Mouse (Mus musculus) heart, embryonic 12.5 days (tissue): ENCODE results near the gene Cped1. TPM values are rescaled to one million over a fixed set of nuclear protein-coding genes. Genes with fewer than 3 reads are reported as not detected.
"Not testable (repeated sequence)": the region's sequence is repeated elsewhere in the genome, so short reads cannot be mapped to it uniquely, and the experiment has no call there.

Source experiments
- ATAC-seq: fragments of 200-750 bp; cut with Nextera tagmentation; 2 replicates; pipeline ENCODE4 v1.8.0; 2017; ENCODE audit warnings: moderate TSS enrichment, moderate library complexity; ENCODE audit not compliant: insufficient number of reproducible peaks, low FRiP score
- H3K27ac ChIP-seq: fragments of 300-500 bp; sonication (generic); 2 replicates; pipeline ENCODE4 v1.5.1; 2016; ENCODE audit warnings: mild to moderate bottlenecking, moderate library complexity; ENCODE audit not compliant: poor library complexity, severe bottlenecking
- H3K27me3 ChIP-seq: fragments of 300-500 bp; sonication (generic); replicated peaks from 2 replicates; pipeline ENCODE4 v1.6.1; 2016; ENCODE audit warnings: mild to moderate bottlenecking, moderate library complexity
- H3K36me3 ChIP-seq: fragments of 300-500 bp; sonication (generic); 2 replicates; pipeline ENCODE4 v1.6.1; 2016; ENCODE audit warnings: mild to moderate bottlenecking, moderate library complexity
- H3K4me1 ChIP-seq: fragments of 300-500 bp; sonication (generic); replicated peaks from 2 replicates; pipeline ENCODE4 v1.6.1; 2016; ENCODE audit warnings: mild to moderate bottlenecking
- H3K4me2 ChIP-seq: fragments of 300-500 bp; sonication (generic); 2 replicates; pipeline ENCODE4 v1.6.1; 2016; ENCODE audit warnings: mild to moderate bottlenecking, moderate library complexity
- H3K4me3 ChIP-seq: fragments of 300-500 bp; sonication (generic); 2 replicates; pipeline ENCODE4 v1.5.1; 2016; ENCODE audit warnings: mild to moderate bottlenecking
- H3K9ac ChIP-seq: fragments of 300-500 bp; sonication (generic); 2 replicates; pipeline ENCODE4 v1.6.1; 2016; ENCODE audit warnings: mild to moderate bottlenecking, moderate library complexity
- H3K9me3 ChIP-seq: fragments of 300-500 bp; sonication (generic); replicated peaks from 2 replicates; pipeline ENCODE4 v1.6.1; 2016; ENCODE audit warnings: mild to moderate bottlenecking, moderate library complexity
- WGBS: fragments of 180-500 bp; shearing (Covaris S2); methylation state at CpG from one replicate; pipeline ENCODE4 v1.1.7; 2016; 5-methylcytosine and 5-hydroxymethylcytosine counted together
- polyA plus RNA-seq: library from polyadenylated mRNA; unstranded; fragments of >200 nt; fragmentation: Nextera tagmentation; extraction: Ambion mirVana; gene quantifications from 2 replicates; pipeline ENCODE4 v1.2.1, GENCODE M21; 2016

The Cped1 gene
- polyA plus RNA-seq, 1 experiment from 2014 or later: 5.2 TPM

- no peak overlapping the region for H3K9ac ChIP-seq
- H3K4me2 ChIP-seq: no peak overlapping the region
- H3K27ac ChIP-seq: no peak overlapping the region
- ATAC-seq: no peak
- H3K4me3 ChIP-seq: no peak overlapping the region
- peaks cover 5% of the 10 kb centered on the region for H3K4me1 ChIP-seq
- WGBS: 78% methylated on average over 9 of the region's 9 CpGs
- no peaks in the 10 kb centered on the region for H3K27me3 ChIP-seq
- H3K36me3 ChIP-seq: no peaks in the 10 kb centered on the region
- H3K9me3 ChIP-seq: no peaks in the 10 kb centered on the region
Observed at GRCm38 (mm10) chr6:22026761-22027594, 41.3 kb downstream of the Cped1 start.

- Histone ChIP-seq H3K36me3 (no peaks in the 10 kb centered on the region), H3K9me3 (no peaks in the 10 kb centered on the region), H3K9ac (no peak overlapping the region), H3K4me3 (no peak overlapping the region), H3K27ac (no peak overlapping the region), H3K4me2 (no peak overlapping the region), H3K4me1 (peaks cover 5% of the 10 kb centered on the region), H3K27me3 (no peaks in the 10 kb centered on the region)
- no peak for ATAC-seq
- WGBS: 83% methylated on average over 2 of the region's 2 CpGs
Observed at GRCm38 (mm10) chr6:22027854-22028253, 42.1 kb downstream of the Cped1 start.

GRCm38 (mm10) chr6:22030381-22030780, 44.7 kb downstream of the Cped1 start:
- H3K9me3 ChIP-seq: no peaks in the 10 kb centered on the region
- no peak overlapping the region for H3K4me3 ChIP-seq
- H3K4me2 ChIP-seq: no peak overlapping the region
- no peaks in the 10 kb centered on the region for H3K36me3 ChIP-seq
- H3K27me3 ChIP-seq: no peaks in the 10 kb centered on the region
- H3K27ac ChIP-seq: no peak overlapping the region
- H3K9ac ChIP-seq: no peak overlapping the region
- H3K4me1 ChIP-seq: peaks cover 6% of the 10 kb centered on the region
- 59% methylated on average over 7 of the region's 7 CpGs for WGBS
- ATAC-seq: no peak

- no peaks in the 10 kb centered on the region for H3K27me3 ChIP-seq
- no peak overlapping the region for H3K4me2 ChIP-seq
- no peak overlapping the region for H3K9ac ChIP-seq
- 79% methylated on average over 4 of the region's 4 CpGs for WGBS
- no peak overlapping the region for H3K4me3 ChIP-seq
- H3K4me1 ChIP-seq: peaks cover 12% of the 10 kb centered on the region; the same call in 1 of the 2 replicates
- H3K9me3 ChIP-seq: no peaks in the 10 kb centered on the region
- no peak for ATAC-seq
- H3K27ac ChIP-seq: no peak overlapping the region
- H3K36me3 ChIP-seq: no peaks in the 10 kb centered on the region
Observed at GRCm38 (mm10) chr6:22033188-22033587, 47.5 kb downstream of the Cped1 start.

- Histone ChIP-seq H3K4me3 (no peak overlapping the region), H3K4me2 (no peak overlapping the region), H3K27ac (no peak overlapping the region), H3K9ac (no peak overlapping the region), H3K36me3 (no peaks in the 10 kb centered on the region), H3K9me3 (no peaks in the 10 kb centered on the region), H3K27me3 (no peaks in the 10 kb centered on the region), H3K4me1 (peaks cover 12% of the 10 kb centered on the region; the same call in 1 of the 2 replicates)
- WGBS: 60% methylated on average over 6 of the region's 6 CpGs
- ATAC-seq: no peak
Observed at GRCm38 (mm10) chr6:22035408-22035807, 49.7 kb downstream of the Cped1 start.

- Histone ChIP-seq H3K4me3 (no peak overlapping the region), H3K27me3 (no peaks in the 10 kb centered on the region), H3K27ac (no peak overlapping the region), H3K4me2 (no peak overlapping the region), H3K9ac (no peak overlapping the region), H3K4me1 (peaks cover 12% of the 10 kb centered on the region; the same call in 1 of the 2 replicates), H3K36me3 (no peaks in the 10 kb centered on the region), H3K9me3 (no peaks in the 10 kb centered on the region)
- whole genome bisulfite sequencing: 72% methylated on average over 3 of the region's 3 CpGs
- ATAC-seq: no peak
Observed at GRCm38 (mm10) chr6:22035895-22036294, 50.2 kb downstream of the Cped1 start.

- Histone ChIP-seq H3K27ac (no peak overlapping the region), H3K36me3 (no peaks in the 10 kb centered on the region), H3K4me2 (no peak overlapping the region), H3K4me1 (peaks cover 12% of the 10 kb centered on the region; the same call in 1 of the 2 replicates), H3K27me3 (no peaks in the 10 kb centered on the region), H3K4me3 (no peak overlapping the region), H3K9me3 (no peaks in the 10 kb centered on the region), H3K9ac (no peak overlapping the region)
- ATAC-seq: no peak
- WGBS: 75% methylated on average over 8 of the region's 8 CpGs
Observed at GRCm38 (mm10) chr6:22036396-22036795, 50.7 kb downstream of the Cped1 start.

GRCm38 (mm10) chr6:22036911-22037310, 51.2 kb downstream of the Cped1 start:
- no peak overlapping the region for H3K4me2 ChIP-seq
- WGBS: 24% methylated on average over 1 of the region's 1 CpGs
- H3K9ac ChIP-seq: no peak overlapping the region
- H3K36me3 ChIP-seq: no peaks in the 10 kb centered on the region
- no peaks in the 10 kb centered on the region for H3K9me3 ChIP-seq
- H3K27ac ChIP-seq: no peak overlapping the region
- H3K4me1 ChIP-seq: peaks cover 12% of the 10 kb centered on the region; the same call in 1 of the 2 replicates
- no peaks in the 10 kb centered on the region for H3K27me3 ChIP-seq
- ATAC-seq: no peak
- no peak overlapping the region for H3K4me3 ChIP-seq

GRCm38 (mm10) chr6:22037441-22038050, 51.8 kb downstream of the Cped1 start:
- Histone ChIP-seq H3K4me3 (no peak overlapping the region), H3K9me3 (no peaks in the 10 kb centered on the region), H3K36me3 (no peaks in the 10 kb centered on the region), H3K27me3 (no peaks in the 10 kb centered on the region), H3K9ac (no peak overlapping the region), H3K4me2 (no peak overlapping the region), H3K27ac (no peak overlapping the region), H3K4me1 (peaks cover 12% of the 10 kb centered on the region; the same call in 1 of the 2 replicates)
- WGBS: 38% methylated on average over 4 of the region's 4 CpGs
- no peak for ATAC-seq

- 57% methylated on average over 7 of the region's 7 CpGs for WGBS
- not testable (repeated sequence) for H3K27me3 ChIP-seq, H3K4me3 ChIP-seq
Observed at GRCm38 (mm10) chr6:22039666-22040065, 54.0 kb downstream of the Cped1 start.

GRCm38 (mm10) chr6:22044880-22045605, 59.3 kb downstream of the Cped1 start:
- ATAC-seq: peak; percentile 33; the same call in 1 of the 2 replicates
- Histone ChIP-seq H3K9me3 (no peaks in the 10 kb centered on the region), H3K36me3 (no peaks in the 10 kb centered on the region), H3K9ac (no peak overlapping the region), H3K4me2 (no peak overlapping the region), H3K27me3 (no peaks in the 10 kb centered on the region), H3K4me1 (peaks cover 6% of the 10 kb centered on the region; the same call in 1 of the 2 replicates), H3K27ac (peak overlapping the region; percentile 51), H3K4me3 (no peak overlapping the region)
- 55% methylated on average over 9 of the region's 9 CpGs for WGBS

More at GRCm38 (mm10) chr6:22039666-22040065, 54.0 kb downstream of the Cped1 start:
- H3K4me2 ChIP-seq, H3K36me3 ChIP-seq, ATAC-seq, H3K9me3 ChIP-seq, H3K9ac ChIP-seq, H3K27ac ChIP-seq: not testable (repeated sequence)
- H3K4me1 ChIP-seq: peaks cover 15% of the 10 kb centered on the region
